Mouse (Mus musculus): ENCODE data around the gene Rgs5.

The Rgs5 gene

DNA sequence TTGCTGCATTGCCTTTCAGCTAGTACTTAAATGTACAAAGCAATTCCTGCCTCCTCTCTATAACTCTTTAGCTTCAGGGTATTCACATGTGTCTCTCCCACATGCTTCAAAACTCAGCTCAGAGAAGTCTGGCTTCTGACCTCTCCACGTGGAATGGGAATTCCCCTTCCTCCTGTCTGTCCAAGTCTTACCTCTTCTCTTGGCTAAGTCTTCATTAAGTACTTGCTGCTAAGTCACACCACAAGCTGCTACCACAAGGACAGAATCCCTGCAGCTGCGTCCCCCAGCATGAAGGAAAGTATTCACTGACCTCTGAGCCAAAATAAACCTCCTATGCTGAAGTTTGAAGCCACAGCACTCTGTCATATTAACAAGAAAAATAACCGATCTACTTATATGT, 71.0 kb downstream of the Rgs5 start:
- no peak for DNase-seq (ENCODE audit: low read depth, low spot score)

GRCm38 (mm10) chr1:169730599-169731100, 75.3 kb downstream of the Rgs5 start:
- DNase-seq (ENCODE audit: low read depth, low spot score), result no peak

DNA sequence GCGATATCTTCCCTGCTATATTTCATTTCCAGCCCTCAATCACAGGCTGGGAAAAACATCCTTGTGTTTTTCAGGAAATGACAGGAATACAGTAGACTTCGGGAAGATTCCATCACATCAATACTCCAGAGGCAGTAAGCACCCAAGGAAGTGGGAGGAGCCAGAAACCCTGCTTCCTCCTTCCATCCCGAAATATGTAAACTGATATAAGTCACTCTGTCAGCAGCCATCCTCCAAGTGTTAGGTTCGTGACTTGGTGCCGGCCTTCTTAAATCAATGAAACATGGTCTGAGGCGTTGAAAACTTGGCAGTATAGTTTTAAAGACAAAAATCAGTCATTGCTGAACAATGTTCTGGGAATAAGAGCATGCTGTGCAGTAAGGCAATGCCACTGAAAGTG, 80.8 kb downstream of the Rgs5 start:
- no peak for DNase-seq (ENCODE audit: low read depth, low spot score)

GRCm38 (mm10) chr1:169737231-169737630, 81.9 kb downstream of the Rgs5 start:
- no peak for DNase-seq (ENCODE audit: low read depth, low spot score)

- no peak for DNase-seq (ENCODE audit: low read depth, low spot score)
Measured at GRCm38 (mm10) chr1:169741147-169741546, 85.8 kb downstream of the Rgs5 start.

Measured in A20 (cell line).